Mouse (Mus musculus) kidney, embryonic 15.5 days (tissue): ENCODE measurements around the gene Vopp1. TPM values are rescaled to one million over a fixed set of nuclear protein-coding genes. Genes with fewer than 3 reads are reported as not detected.

ENCODE experiments used
- ATAC-seq: fragments of 200-750 bp; cut with Nextera tagmentation; replicated peaks from 2 replicates; pipeline ENCODE4 v1.8.0; 2017; ENCODE audit warnings: moderate TSS enrichment; ENCODE audit not compliant: low FRiP score
- H3K27ac ChIP-seq: fragments of 300-500 bp; sonication (generic); 2 replicates; pipeline ENCODE4 v1.5.1; 2015; ENCODE audit warnings: mild to moderate bottlenecking, inconsistent platforms
- H3K27me3 ChIP-seq: fragments of 300-500 bp; sonication (generic); 2 replicates; pipeline ENCODE4 v1.6.1; 2015; ENCODE audit warnings: inconsistent platforms
- H3K36me3 ChIP-seq: fragments of 300-500 bp; sonication (generic); 2 replicates; pipeline ENCODE4 v1.6.1; 2015; ENCODE audit warnings: inconsistent platforms
- H3K4me1 ChIP-seq: fragments of 300-500 bp; sonication (generic); 2 replicates; pipeline ENCODE4 v1.6.1; 2015; ENCODE audit warnings: inconsistent platforms
- H3K4me2 ChIP-seq: fragments of 300-500 bp; sonication (generic); 2 replicates; pipeline ENCODE4 v1.6.1; 2015; ENCODE audit warnings: moderate library complexity, mild to moderate bottlenecking, inconsistent platforms
- H3K4me3 ChIP-seq: fragments of 300-500 bp; sonication (generic); replicated peaks from 2 replicates; pipeline ENCODE4 v1.5.1; 2015; ENCODE audit warnings: mild to moderate bottlenecking, inconsistent platforms
- H3K9ac ChIP-seq: fragments of 300-500 bp; sonication (generic); 2 replicates; pipeline ENCODE4 v1.6.1; 2015; ENCODE audit warnings: mild to moderate bottlenecking, inconsistent platforms
- H3K9me3 ChIP-seq: fragments of 300-500 bp; sonication (generic); replicated peaks from 2 replicates; pipeline ENCODE4 v1.6.1; 2016; ENCODE audit warnings: inconsistent platforms
- WGBS: fragments of 180-500 bp; shearing (Covaris S2); methylation state at CpG from one replicate; pipeline ENCODE4 v1.1.7; 2015; ENCODE audit warnings: mixed read lengths; 5-methylcytosine and 5-hydroxymethylcytosine counted together
- polyA plus RNA-seq: library from polyadenylated mRNA; unstranded; fragments of >200 nt; fragmentation: Nextera tagmentation; extraction: Ambion mirVana; gene quantifications from 2 replicates; pipeline ENCODE4 v1.2.1, GENCODE M21; 2015

Gene Vopp1
- polyA plus RNA-seq, 1 experiment from 2014 or later, result 44.8 TPM

- H3K9ac ChIP-seq, result no peak overlapping the region
- H3K4me1 ChIP-seq, result no peaks in the 10 kb centered on the region
- no peak overlapping the region for H3K4me2 ChIP-seq
- ATAC-seq, result no peak
- no peaks in the 10 kb centered on the region; the same call in 1 of the 2 replicates for H3K36me3 ChIP-seq
- H3K9me3 ChIP-seq, result no peaks in the 10 kb centered on the region
- no peaks in the 10 kb centered on the region for H3K27me3 ChIP-seq
- H3K27ac ChIP-seq, result no peak overlapping the region
- WGBS, result 96% methylated on average over 2 of the region's 2 CpGs
- no peak overlapping the region for H3K4me3 ChIP-seq
Observed at GRCm38 (mm10) chr6:57744123-57744522, 80.8 kb downstream of the Vopp1 start.

DNA sequence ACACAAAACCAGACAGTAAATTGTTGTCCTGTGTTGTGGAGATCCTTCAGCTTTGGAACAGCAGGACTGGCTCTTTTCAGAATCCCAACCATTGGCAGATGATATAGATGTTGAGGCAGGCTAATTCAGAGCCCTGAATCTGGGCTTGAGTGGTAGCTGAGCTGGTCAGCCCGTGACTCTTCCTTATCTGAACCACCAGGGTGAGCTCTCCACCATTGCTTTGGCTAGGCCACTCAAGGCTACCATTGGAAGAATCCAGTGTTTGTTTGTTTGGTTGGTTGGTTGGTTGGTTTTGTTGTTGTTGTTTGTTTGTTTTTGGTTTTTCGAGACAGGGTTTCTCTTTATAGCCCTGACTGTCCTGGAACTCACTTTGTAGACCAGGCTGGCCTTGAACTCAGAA, 81.6 kb downstream of the Vopp1 start:
- no peak overlapping the region for H3K4me2 ChIP-seq
- H3K27me3 ChIP-seq, result no peaks in the 10 kb centered on the region
- ATAC-seq, result 0 out of 2 replicates have a peak, but pooled peaks have one; percentile 52
- WGBS, result 87% methylated on average over 2 of the region's 2 CpGs
- H3K4me3 ChIP-seq, result no peak overlapping the region
- H3K4me1 ChIP-seq, result no peaks in the 10 kb centered on the region
- peaks cover 5% of the 10 kb centered on the region for H3K36me3 ChIP-seq
- no peak overlapping the region for H3K9ac ChIP-seq
- no peaks in the 10 kb centered on the region for H3K9me3 ChIP-seq
- no peak overlapping the region for H3K27ac ChIP-seq

DNA sequence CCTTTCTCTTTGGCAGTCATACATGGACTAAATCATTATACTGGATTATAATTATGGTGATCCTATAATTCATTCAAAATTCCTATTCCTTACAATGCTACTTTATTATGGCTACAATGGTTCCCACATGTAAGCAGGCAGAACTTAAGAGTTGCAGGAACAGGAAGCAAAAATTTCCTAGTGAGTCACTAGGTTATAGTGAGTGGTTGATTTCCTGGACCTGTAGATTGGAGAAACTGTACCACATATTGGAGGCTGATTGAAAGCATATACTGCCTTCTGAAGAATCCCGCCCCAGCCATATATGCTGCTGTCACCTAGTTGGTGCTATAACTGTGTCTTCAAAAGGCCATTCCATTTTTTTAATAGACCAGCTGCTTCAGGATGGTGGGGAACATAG, 82.2 kb downstream of the Vopp1 start:
- no peak overlapping the region for H3K9ac ChIP-seq
- no peak overlapping the region for H3K27ac ChIP-seq
- H3K9me3 ChIP-seq, result no peaks in the 10 kb centered on the region
- H3K27me3 ChIP-seq, result no peaks in the 10 kb centered on the region
- 91% methylated on average over 1 of the region's 1 CpGs for WGBS
- H3K36me3 ChIP-seq, result peaks cover 9% of the 10 kb centered on the region
- H3K4me2 ChIP-seq, result no peak overlapping the region
- no peaks in the 10 kb centered on the region for H3K4me1 ChIP-seq
- no peak overlapping the region for H3K4me3 ChIP-seq
- ATAC-seq, result no peak

- Histone ChIP-seq H3K4me1 (no peaks in the 10 kb centered on the region), H3K27me3 (no peaks in the 10 kb centered on the region), H3K4me3 (no peak overlapping the region), H3K36me3 (peaks cover 17% of the 10 kb centered on the region), H3K9me3 (no peaks in the 10 kb centered on the region), H3K27ac (no peak overlapping the region), H3K4me2 (no peak overlapping the region), H3K9ac (no peak overlapping the region)
- ATAC-seq, result no peak
- 67% methylated on average over 1 of the region's 1 CpGs for WGBS
Observed at GRCm38 (mm10) chr6:57721347-57721746, 103.6 kb downstream of the Vopp1 start.

DNA sequence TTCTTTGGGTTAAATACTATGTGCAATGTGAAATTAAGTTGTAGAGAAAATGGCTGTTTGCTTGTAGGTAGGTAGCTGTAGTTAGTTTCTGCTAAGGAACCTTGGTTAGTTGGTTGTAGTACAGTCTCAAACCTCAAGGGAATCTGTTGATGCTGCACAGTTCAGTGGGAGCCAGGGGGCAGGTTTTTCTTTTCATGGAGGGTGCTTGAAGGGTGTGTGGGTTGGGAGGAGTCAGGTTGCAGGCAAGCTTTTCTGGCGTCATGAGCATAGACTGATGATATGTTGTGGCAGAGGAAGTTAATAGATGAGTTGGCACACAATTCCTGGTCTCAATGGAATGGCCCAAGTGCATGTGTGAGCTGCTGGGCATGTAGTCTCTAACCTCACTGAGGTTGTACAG, 113.2 kb downstream of the Vopp1 start:
- H3K4me1 ChIP-seq, result no peaks in the 10 kb centered on the region
- H3K4me3 ChIP-seq, result no peak overlapping the region
- no peaks in the 10 kb centered on the region for H3K9me3 ChIP-seq
- no peaks in the 10 kb centered on the region for H3K27me3 ChIP-seq
- ATAC-seq, result no peak; the same call in 1 of the 2 replicates
- H3K9ac ChIP-seq, result no peak overlapping the region
- no peak overlapping the region for H3K4me2 ChIP-seq
- H3K27ac ChIP-seq, result no peak overlapping the region
- H3K36me3 ChIP-seq, result peaks cover 13% of the 10 kb centered on the region
- WGBS, result 11% methylated on average over 1 of the region's 1 CpGs

- Histone ChIP-seq H3K4me3 (no peak overlapping the region), H3K27ac (no peak overlapping the region), H3K36me3 (no peaks in the 10 kb centered on the region), H3K27me3 (no peaks in the 10 kb centered on the region), H3K9me3 (no peaks in the 10 kb centered on the region), H3K4me2 (no peak overlapping the region), H3K4me1 (peaks cover 8% of the 10 kb centered on the region), H3K9ac (no peak overlapping the region)
- ATAC-seq, result no peak
- WGBS, result 98% methylated on average over 1 of the region's 1 CpGs
Observed at GRCm38 (mm10) chr6:57706721-57707120, 118.2 kb downstream of the Vopp1 start.

DNA sequence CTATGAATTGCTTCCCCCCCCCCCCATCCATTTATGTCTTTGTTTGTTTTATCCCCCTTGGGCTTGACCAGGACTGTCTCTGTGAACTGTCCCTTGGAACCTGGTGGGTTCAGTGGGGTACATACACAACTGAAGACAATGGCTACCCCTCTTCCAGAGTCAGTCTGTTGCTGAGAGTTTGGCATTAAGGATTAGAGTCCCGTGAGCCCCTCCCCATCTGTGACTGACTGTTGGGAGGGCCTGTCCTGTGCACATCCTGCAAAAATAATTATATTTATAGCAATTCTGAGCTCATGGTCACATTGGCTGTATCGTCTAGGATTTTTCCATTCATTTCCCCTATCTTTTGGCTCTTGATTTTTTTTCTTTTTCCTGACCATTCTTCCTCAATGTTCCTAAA, 121.3 kb downstream of the Vopp1 start:
- peak; percentile 10 for ATAC-seq
- Histone ChIP-seq H3K27ac (peak overlapping the region; percentile 98), H3K27me3 (no peaks in the 10 kb centered on the region), H3K4me2 (peak overlapping the region; percentile 70), H3K9me3 (no peaks in the 10 kb centered on the region), H3K4me3 (peak overlapping the region; percentile 68), H3K4me1 (peaks cover 12% of the 10 kb centered on the region), H3K9ac (peak overlapping the region; percentile 86), H3K36me3 (no peaks in the 10 kb centered on the region)
- 18% methylated on average over 2 of the region's 2 CpGs for WGBS

DNA sequence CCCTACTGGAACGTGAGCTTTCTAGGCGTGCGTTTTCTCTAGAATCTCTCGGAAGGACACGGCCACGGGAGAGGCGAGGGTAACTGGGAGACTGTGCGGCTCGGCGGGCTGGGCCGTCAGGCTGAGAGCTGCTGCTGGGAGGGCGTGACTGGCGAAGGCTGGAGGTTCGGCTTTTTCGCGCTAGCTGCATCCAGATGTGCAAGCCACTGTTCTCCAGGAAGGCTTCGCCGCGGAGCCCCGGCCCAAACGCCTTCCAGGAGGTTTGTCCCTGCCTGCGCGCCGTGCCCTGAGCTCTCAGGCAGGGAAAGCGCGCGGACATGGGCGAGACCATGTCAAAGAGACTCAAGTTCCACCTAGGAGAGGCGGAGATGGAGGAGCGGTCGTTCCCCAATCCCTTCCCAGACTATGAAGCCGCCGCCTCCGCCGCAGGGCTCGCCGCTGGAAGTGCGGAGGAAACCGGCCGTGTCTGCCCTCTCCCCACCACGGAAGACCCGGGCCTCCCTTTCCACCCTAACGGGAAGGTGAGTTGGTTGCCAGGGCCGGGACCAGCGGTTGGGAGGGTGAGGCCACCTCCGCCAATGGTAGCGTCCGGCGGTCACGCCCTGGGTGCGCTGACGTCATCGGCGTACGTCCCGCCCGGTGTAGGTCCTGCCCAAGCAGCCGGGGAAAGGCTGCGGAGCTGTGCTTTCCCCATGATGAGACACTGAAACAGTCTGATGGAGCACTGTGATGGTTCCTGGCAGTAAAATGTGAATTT, 122.0 kb downstream of the Vopp1 start:
- H3K4me1 ChIP-seq, result peaks cover 12% of the 10 kb centered on the region
- WGBS, result under 1% methylated on average over 59 of the region's 59 CpGs
- H3K27me3 ChIP-seq, result no peaks in the 10 kb centered on the region
- no peaks in the 10 kb centered on the region for H3K36me3 ChIP-seq
- H3K9me3 ChIP-seq, result no peaks in the 10 kb centered on the region
- H3K4me3 ChIP-seq, result peak overlapping the region; percentile 68
- peak overlapping the region; percentile 98 for H3K27ac ChIP-seq
- peak; percentile 100 for ATAC-seq
- H3K4me2 ChIP-seq, result peak overlapping the region; percentile 70
- H3K9ac ChIP-seq, result peak overlapping the region; percentile 86

GRCm38 (mm10) chr6:57702376-57702742, 122.6 kb downstream of the Vopp1 start, which contains the start of gene Lancl2:
Lancl2 (plus strand) TSS chr6:57702540.
- WGBS, result under 1% methylated on average over 10 of the region's 10 CpGs
- Histone ChIP-seq H3K36me3 (no peaks in the 10 kb centered on the region), H3K9ac (peak within 1 kb of the TSS; percentile 86), H3K4me1 (peaks cover 12% of the 10 kb centered on the region), H3K27ac (peak within 1 kb of the TSS; percentile 98), H3K27me3 (no peaks in the 10 kb centered on the region), H3K4me2 (peak within 1 kb of the TSS; percentile 70), H3K4me3 (peak within 1 kb of the TSS; percentile 68), H3K9me3 (no peaks in the 10 kb centered on the region)
- ATAC-seq, result peak; percentile 38

DNA sequence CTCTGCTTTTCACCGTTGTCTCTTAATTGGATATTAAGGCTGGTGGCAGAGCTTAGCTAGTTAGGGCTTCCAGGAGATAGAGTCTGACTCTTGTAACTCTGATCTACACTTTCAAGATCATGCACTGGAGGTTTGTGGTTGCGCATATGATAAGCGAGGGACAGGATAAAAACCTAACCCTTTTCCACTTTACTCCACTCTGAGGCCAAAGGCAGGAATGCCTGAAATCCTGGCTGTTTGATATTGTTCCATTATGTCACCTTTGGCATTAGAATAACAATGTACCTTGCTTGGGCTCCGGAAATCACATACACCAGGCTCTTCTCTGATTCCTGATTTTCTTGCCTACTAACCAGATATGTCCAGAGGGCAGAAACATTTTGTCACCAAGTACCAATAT, 123.3 kb downstream of the Vopp1 start:
- 70% methylated on average over 4 of the region's 4 CpGs for WGBS
- Histone ChIP-seq H3K27me3 (no peaks in the 10 kb centered on the region), H3K4me3 (peak overlapping the region; percentile 68; the same call in 1 of the 2 replicates), H3K27ac (no peak overlapping the region), H3K4me1 (peaks cover 12% of the 10 kb centered on the region), H3K36me3 (no peaks in the 10 kb centered on the region), H3K4me2 (peak overlapping the region; percentile 70), H3K9ac (no peak overlapping the region), H3K9me3 (no peaks in the 10 kb centered on the region)
- ATAC-seq, result no peak

DNA sequence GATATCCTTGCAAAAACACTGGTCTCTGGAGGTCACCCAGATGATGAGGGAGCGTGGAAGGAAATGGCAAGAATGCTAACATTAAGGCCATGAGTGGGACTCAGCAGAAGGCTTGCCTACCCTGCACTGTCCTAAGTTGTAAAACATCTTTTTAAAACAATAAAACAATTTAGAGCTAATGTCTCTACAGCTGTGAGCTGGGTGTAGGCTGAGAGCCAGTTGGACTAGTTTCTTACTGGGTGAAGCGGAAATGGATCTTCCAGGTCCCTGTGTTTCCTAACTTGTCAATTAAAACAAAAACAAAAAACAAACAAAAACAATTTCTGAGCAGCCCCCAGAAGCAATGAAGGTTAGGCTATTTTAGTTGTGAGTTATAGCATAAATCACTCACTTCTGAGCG, 131.8 kb downstream of the Vopp1 start:
- no peak overlapping the region for H3K4me2 ChIP-seq
- H3K4me3 ChIP-seq, result no peak overlapping the region
- 71% methylated on average over 3 of the region's 3 CpGs for WGBS
- no peak overlapping the region for H3K27ac ChIP-seq
- no peak overlapping the region for H3K9ac ChIP-seq
- H3K9me3 ChIP-seq, result no peaks in the 10 kb centered on the region
- peaks cover 10% of the 10 kb centered on the region; the same call in 1 of the 2 replicates for H3K4me1 ChIP-seq
- no peak for ATAC-seq
- H3K36me3 ChIP-seq, result peaks cover 22% of the 10 kb centered on the region
- no peaks in the 10 kb centered on the region for H3K27me3 ChIP-seq

DNA sequence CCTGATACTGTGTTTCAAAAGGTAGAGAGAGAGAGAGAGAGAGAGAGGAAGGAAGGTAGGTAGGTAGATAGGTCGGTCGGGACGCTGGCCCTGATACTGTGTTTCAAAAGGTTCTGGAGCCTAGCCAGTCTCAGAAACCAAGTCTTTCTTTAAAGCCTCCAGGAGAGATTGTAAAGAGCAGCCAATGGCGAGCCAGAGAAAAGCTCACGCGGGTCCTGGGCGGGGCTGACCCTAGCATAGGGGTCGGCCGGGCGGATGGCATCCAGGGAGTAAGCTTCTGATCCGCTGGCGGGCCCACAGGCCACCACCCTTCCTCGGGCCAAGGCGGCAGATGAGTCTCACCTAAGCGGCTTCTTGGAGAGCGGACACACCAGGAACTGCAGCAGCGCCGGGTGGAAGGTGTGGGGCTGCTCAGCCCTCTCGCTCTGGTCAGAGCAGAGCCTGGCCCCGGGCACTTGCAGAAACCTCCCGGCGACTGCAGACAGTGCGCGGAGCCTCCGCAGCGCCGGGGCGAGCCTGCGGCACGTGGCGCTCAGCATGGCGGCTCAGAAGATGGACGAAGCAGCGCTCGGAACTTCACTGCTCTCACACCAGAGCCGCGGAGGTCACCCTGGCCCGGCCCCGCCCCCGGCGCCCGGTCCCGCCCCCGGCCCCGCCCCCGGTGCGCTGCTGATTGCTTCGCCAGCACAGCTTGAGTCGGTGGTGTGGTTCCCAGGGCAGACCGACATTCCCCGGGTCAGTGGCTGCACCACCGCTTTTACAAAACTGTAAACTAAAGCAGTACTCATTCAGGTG, 133.3 kb downstream of the Vopp1 start, which contains the start of gene Pyurf:
Gene Pyurf (minus strand): TSS at position 612 of the 795 bp plus-strand sequence.
- Histone ChIP-seq H3K9ac (peak within 1 kb of the TSS; percentile 75), H3K9me3 (no peaks in the 10 kb centered on the region), H3K36me3 (peaks cover 36% of the 10 kb centered on the region), H3K27me3 (no peaks in the 10 kb centered on the region), H3K4me2 (peak within 1 kb of the TSS; percentile 86), H3K4me1 (peaks cover 10% of the 10 kb centered on the region; the same call in 1 of the 2 replicates), H3K27ac (peak within 1 kb of the TSS; percentile 98), H3K4me3 (peak within 1 kb of the TSS; percentile 76)
- peak; percentile 99 for ATAC-seq
- WGBS, result under 1% methylated on average over 50 of the region's 52 CpGs
